Mouse (Mus musculus): Measurements from ENCODE around the gene Fzd1. TPM values are rescaled to one million over a fixed set of nuclear protein-coding genes. Genes with fewer than 3 reads are reported as not detected.

Fzd1 gene
- polyA plus RNA-seq, 1 experiment from 2014 or later: 1.9 TPM

DNA sequence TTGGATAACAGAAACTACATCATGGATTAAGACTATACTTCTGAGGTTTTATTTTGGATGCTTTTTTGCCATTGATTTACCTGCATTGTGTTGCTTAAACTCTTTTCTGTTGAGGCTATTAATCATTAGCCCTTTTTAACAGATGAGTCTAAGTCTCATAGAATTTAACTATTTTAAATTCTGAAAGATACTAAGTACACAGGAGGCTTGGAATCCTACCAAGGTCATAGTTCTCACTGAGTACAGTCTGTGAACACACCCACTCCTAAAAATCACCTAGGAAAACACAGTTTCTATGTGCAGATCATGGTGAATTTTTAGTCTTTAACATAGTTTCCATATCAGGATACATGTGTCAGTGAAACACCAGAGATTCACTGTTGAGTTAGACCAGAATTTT is 4.1 kb upstream of the Fzd1 start:
- Histone ChIP-seq H3K36me3 (ENCODE audit: inconsistent target) (no peaks in the 10 kb centered on the region), H3K79me2 (ENCODE audit: inconsistent target) (no peaks in the 10 kb centered on the region), H3K27ac (no peak overlapping the region), H3K4me3 (ENCODE audit: inconsistent target) (no peak overlapping the region)

DNA sequence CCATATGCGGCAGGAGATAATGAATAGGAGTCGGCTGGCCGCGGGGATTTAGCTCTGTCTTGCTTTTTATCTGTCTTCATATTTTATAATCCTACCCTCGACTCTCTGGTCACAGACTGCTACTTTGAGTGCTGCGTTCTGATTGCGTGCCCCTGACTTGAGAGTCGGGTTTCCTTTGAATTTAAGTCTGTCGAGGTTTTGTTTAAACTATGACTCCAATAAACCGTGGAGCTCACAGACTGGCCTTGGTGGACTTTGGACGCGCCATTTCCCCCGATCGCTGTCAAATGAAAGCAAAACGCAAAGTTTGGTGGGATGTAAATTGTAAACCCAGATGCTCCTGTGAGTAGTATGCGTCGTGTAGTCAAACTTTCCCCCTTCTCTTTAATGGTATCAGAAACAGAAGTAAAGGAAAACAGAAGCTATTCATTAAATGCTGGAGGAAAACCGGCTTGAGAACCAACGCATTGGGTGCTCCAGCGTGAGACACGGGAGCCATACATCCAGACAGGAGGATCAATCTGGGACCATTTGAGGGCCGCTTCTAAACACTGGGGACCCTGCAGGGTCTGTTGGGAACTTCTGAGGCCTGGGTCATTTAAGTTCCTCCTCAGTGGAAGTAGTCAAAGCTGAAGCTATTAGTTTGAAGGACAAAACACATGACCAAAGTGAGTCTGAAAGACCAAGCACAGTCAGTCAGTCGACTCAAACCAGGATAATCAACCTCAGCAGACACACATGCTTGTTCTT is 671 bp upstream of the Fzd1 start:
- H3K79me2 ChIP-seq (ENCODE audit: inconsistent target): no peaks in the 10 kb centered on the region
- no peak overlapping the region for H3K27ac ChIP-seq
- H3K4me3 ChIP-seq (ENCODE audit: inconsistent target): peak overlapping the region; percentile 40
- no peaks in the 10 kb centered on the region for H3K36me3 ChIP-seq (ENCODE audit: inconsistent target)
- WGBS (ENCODE audit: missing documents): 3% methylated on average over 23 of the region's 23 CpGs

DNA sequence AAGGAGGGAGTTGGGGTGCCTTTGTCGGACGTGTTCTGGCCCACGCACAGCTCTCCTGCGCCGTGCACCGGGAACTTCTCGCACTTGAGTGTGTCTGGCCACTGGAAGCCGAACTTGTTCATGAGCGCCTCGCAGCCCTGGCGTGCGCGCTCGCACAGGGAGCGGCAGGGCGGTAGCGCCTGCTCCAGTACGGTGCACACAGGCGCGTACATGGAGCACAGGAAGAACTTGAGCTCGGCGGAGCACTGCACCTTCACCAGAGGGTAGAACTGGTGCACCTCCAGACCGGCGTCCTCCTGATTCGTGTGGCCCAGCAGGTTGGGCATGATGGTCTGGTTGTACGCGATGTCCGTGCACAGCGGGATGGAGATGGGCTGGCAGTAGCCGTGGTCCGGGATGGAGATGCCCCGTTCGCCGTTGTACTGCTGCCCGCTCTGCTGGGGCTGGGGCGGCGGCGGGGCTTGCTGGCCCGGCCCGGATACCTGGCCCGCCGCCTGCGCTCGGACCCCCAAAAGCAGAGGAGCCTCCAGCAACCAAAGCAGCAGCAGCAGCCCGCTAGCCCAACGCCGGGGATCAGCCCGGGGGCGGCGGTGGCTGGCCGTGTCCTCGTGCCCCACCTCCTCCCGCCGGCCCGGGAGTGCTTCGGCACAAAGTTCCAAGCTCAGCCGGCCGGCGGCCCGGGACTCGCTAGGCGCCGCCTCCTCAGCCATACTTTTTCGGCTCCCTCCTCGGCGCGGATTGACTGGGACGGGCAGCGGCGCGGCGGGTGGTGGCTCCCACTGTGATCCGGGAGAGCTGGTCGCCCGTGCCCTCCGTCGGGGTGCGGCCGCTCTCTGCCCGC is 744 bp downstream of the Fzd1 start:
- Histone ChIP-seq H3K79me2 (ENCODE audit: inconsistent target) (no peaks in the 10 kb centered on the region), H3K4me3 (ENCODE audit: inconsistent target) (no peak overlapping the region), H3K36me3 (ENCODE audit: inconsistent target) (no peaks in the 10 kb centered on the region), H3K27ac (no peak overlapping the region)
- WGBS (ENCODE audit: missing documents): under 1% methylated on average over 80 of the region's 80 CpGs

DNA sequence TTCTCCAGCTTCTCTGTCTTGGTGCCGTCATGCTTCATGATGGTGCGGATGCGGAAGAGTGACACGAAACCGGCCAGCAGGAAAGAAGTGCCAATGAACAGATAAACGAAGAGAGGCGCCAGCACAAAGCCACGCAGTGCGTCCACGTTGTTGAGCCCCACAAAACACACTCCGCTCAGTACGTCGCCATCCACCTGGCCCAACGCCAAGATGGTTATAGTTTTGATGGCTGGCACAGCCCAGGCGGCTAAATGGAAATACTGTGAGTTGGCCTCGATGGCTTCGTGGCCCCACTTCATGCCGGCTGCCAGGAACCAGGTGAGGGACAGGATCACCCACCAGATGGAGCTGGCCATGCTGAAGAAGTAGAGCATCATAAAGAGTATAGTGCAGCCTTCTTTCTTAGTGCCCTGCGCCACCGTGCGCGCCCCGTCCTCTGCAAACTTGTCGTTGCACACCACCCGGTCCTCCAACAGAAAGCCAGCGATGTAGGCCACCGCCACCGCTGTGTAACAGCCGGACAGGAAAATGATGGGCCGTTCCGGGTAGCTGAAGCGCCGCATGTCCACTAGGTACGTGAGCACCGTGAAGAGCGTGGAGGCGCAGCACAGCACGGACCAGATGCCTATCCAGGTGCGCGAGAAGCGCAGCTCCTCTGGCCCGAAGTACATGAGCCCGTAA is 1.7 kb downstream of the Fzd1 start:
- no peaks in the 10 kb centered on the region for H3K79me2 ChIP-seq (ENCODE audit: inconsistent target)
- no peak overlapping the region for H3K27ac ChIP-seq
- no peak overlapping the region for H3K4me3 ChIP-seq (ENCODE audit: inconsistent target)
- no peaks in the 10 kb centered on the region for H3K36me3 ChIP-seq (ENCODE audit: inconsistent target)
- 18% methylated on average over 43 of the region's 43 CpGs for WGBS (ENCODE audit: missing documents)

DNA sequence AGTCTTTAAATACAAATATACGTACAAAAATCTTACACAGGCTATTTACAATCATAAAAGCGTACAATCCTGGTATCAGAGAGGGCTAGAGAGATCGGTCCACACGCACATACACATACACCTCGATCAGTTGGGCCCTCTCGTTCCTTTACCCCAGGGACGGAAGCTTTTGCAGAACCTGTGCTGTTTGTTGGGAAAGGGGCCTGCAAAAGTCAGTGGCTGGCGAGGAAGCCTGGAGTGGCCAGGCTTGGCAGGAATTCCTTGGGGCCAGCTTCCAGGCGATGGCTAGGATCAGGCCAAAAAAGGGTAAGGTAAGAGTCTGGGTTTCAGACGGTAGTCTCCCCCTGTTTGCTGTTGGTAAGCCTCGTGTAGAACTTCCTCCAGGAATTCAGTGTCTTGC is 2.5 kb downstream of the Fzd1 start:
- Histone ChIP-seq H3K4me3 (ENCODE audit: inconsistent target) (no peak overlapping the region), H3K36me3 (ENCODE audit: inconsistent target) (no peaks in the 10 kb centered on the region), H3K79me2 (ENCODE audit: inconsistent target) (no peaks in the 10 kb centered on the region), H3K27ac (no peak overlapping the region)
- WGBS (ENCODE audit: missing documents): 71% methylated on average over 11 of the region's 11 CpGs

DNA sequence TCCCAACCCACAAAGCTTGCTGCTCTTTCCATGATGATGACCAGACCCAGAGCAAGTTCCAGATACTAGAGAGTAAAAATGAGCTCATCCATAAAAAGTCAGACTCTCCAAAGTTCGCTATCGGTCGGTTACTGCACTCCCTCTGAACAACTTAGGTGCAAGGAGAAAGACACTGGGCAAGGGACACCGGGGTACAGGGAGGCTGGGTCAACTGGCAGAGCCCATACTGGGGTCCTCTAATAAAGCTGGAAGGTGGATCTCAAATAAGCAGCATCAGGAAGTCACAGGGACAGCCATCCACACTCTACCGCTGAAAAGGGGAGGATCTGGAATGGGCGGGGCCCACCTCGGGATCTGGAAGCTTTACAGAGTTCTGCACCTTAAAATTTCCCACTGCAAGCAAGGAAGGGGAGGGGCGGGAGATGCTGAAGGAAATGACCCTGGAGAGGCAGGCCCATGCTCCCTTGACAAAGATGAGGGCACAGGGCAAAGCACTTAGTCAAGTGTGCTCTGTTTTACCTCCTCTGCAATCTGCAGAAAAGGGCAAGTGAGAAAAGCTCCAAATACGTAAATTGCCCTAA is 3.0 kb downstream of the Fzd1 start:
- H3K4me3 ChIP-seq (ENCODE audit: inconsistent target): no peak overlapping the region
- H3K27ac ChIP-seq: no peak overlapping the region
- 65% methylated on average over 9 of the region's 9 CpGs for WGBS (ENCODE audit: missing documents)
- no peaks in the 10 kb centered on the region for H3K36me3 ChIP-seq (ENCODE audit: inconsistent target)
- H3K79me2 ChIP-seq (ENCODE audit: inconsistent target): no peaks in the 10 kb centered on the region

DNA sequence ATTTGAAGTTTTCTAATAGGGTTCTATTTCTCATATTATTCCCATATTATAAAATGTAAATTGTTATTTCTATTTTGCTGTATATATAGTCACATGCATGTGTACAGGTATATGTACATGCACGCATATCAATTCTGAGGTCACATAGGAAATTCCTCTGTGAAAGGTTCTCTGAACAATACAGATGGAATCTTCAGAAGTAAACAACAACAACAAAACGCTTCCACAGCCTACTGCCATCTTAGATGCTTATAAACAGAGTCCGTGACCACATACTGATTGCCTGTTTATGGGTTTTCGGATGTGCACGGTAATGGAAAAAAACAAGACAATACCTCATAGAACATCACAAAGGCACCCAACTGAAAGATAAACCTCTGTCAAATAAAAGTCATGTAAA is 4.7 kb downstream of the Fzd1 start:
- 87% methylated on average over 5 of the region's 5 CpGs for WGBS (ENCODE audit: missing documents)
- no peaks in the 10 kb centered on the region for H3K36me3 ChIP-seq (ENCODE audit: inconsistent target)
- H3K27ac ChIP-seq: no peak overlapping the region
- no peaks in the 10 kb centered on the region for H3K79me2 ChIP-seq (ENCODE audit: inconsistent target)
- H3K4me3 ChIP-seq (ENCODE audit: inconsistent target): no peak overlapping the region

DNA sequence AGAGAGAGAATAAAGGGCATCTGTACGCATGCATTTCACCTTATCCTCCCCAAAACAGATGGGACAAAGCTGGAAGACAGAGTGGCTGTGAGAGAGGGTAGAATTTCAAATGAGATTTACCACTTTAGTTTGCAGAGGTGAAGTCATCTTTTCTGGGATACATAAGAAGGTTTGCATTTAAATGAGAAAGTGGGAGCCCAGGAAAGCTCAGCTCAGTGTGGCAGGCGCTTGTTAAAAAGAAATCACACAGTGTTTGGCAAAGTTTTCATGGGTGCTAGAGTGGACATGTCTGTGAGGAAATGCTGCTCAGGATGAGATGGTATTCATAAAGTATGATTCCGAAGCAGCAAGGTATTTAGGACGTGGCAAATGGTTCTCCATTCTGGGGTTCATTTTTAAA is 15.1 kb downstream of the Fzd1 start:
- H3K4me3 ChIP-seq (ENCODE audit: inconsistent target): no peak overlapping the region
- no peaks in the 10 kb centered on the region for H3K79me2 ChIP-seq (ENCODE audit: inconsistent target)
- WGBS (ENCODE audit: missing documents): 83% methylated on average over 4 of the region's 4 CpGs
- H3K27ac ChIP-seq: no peak overlapping the region
- H3K36me3 ChIP-seq (ENCODE audit: inconsistent target): no peaks in the 10 kb centered on the region

DNA sequence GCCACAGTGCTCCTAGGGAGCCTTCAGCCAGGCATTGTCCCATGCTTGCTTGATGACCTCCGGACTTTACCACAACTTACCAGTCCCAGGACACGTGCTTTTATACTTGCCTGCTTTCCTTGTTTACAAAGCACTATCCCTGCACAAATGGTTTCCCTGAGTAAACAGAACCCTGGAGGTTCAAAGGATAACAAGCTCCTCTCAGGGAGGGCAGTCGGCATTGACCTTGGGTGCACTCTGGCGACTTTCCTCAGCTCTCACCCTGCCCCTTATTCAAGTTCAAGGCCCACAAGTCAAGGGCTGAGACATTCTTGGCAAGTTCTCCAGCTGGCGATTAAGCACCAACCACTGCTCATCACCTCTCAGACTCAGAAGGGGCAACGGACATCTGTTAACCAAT is 20.8 kb downstream of the Fzd1 start:
- Histone ChIP-seq H3K79me2 (ENCODE audit: inconsistent target) (no peaks in the 10 kb centered on the region), H3K4me3 (ENCODE audit: inconsistent target) (no peak overlapping the region), H3K27ac (no peak overlapping the region), H3K36me3 (ENCODE audit: inconsistent target) (no peaks in the 10 kb centered on the region)
- WGBS (ENCODE audit: missing documents): 66% methylated on average over 6 of the region's 6 CpGs

DNA sequence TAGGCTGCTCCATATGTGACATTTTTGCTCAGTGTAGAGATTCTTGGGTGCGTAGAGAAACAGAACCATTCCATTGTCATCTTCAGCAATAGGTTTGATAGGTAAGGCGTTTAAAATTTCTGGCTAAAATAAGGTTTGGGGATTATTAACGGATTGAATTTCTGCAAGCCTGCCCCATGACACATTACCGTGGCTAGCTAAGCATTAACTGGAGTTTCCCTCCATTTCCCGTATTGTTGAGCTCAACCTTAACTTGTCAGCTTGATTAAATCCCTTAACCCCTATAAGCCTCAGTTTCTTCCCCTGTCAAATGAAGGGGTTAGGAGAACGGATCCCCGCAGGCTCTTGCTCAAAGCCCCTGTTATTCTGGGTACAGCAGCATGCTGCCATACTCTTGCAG is 22.4 kb downstream of the Fzd1 start:
- WGBS (ENCODE audit: missing documents): 89% methylated on average over 7 of the region's 7 CpGs

DNA sequence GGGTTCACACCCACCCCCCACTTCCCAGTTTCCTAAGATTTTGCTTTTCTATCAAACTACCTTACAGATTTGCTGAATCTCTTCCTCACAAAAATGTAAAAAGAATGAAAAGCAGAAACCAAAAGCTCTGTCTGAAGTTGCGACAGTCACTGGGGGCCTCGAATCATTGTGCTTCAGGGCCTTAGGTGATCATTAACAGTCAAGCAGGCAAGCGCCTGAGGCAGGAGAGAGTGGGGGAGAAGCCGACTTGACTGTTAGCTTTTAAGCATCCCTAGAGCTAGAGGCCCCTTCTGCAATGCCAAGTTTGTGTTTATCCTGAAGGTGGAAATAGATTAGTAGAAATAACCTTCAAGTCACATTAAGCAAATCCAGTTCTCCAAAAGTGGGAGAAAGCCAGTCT is 24.6 kb downstream of the Fzd1 start:
- no peak overlapping the region for H3K4me3 ChIP-seq (ENCODE audit: inconsistent target)
- no peaks in the 10 kb centered on the region for H3K79me2 ChIP-seq (ENCODE audit: inconsistent target)
- H3K27ac ChIP-seq: no peak overlapping the region
- H3K36me3 ChIP-seq (ENCODE audit: inconsistent target): no peaks in the 10 kb centered on the region
- WGBS (ENCODE audit: missing documents): 82% methylated on average over 4 of the region's 4 CpGs

More for the DNA sequence above, 22.4 kb downstream of the Fzd1 start:
- no peak overlapping the region for H3K27ac ChIP-seq
- no peaks in the 10 kb centered on the region for H3K79me2 ChIP-seq (ENCODE audit: inconsistent target)
- H3K36me3 ChIP-seq (ENCODE audit: inconsistent target): no peaks in the 10 kb centered on the region
- H3K4me3 ChIP-seq (ENCODE audit: inconsistent target): no peak overlapping the region

DNA sequence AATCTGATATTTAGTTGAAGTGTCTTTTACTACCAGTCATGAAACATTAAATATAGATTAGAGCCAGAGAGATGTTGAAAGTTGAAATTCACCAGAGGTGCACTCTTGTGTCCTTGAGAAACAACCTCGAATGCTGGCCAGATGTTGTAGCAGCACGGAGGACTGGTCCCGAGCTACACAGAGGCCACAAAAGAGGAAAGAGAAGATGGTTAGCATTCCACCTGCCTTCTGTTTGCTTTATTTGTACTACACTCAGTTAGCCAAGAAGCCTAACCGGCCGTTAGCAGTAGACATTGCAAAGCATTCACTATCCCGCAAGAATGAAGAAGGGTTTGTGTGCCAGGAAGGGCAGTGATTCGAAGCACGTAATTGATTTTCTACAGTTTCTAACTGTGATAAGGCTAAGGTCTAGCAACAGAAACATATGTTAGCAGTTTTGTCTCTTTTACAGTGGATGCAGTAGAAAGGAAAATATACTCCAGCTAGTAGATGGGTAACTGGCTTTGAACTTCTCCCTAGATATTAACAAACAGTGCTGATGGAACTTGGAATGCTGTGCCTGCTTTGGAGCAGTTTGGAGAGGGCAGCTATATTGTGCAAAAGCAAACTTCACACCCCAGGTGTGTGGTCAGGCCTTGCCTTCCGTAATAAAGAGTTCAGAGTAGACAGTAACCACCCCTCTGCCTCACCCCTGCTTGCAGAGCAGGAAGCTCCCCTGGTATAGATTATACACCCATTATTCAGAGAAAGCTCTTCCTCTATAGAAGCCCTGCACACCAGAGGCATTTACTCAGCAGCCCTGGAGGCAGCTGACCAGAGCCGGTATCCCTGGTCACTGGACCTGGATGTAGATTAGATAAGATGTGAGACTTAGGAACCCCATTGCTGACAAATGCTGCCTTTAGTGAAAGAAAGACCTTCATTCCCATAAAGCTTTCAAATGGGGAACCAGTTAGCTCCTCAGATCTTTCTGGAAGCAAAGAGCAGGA is 25.3 kb downstream of the Fzd1 start:
- H3K27ac ChIP-seq: no peak overlapping the region
- no peaks in the 10 kb centered on the region for H3K79me2 ChIP-seq (ENCODE audit: inconsistent target)
- WGBS (ENCODE audit: missing documents): 89% methylated on average over 10 of the region's 10 CpGs

DNA sequence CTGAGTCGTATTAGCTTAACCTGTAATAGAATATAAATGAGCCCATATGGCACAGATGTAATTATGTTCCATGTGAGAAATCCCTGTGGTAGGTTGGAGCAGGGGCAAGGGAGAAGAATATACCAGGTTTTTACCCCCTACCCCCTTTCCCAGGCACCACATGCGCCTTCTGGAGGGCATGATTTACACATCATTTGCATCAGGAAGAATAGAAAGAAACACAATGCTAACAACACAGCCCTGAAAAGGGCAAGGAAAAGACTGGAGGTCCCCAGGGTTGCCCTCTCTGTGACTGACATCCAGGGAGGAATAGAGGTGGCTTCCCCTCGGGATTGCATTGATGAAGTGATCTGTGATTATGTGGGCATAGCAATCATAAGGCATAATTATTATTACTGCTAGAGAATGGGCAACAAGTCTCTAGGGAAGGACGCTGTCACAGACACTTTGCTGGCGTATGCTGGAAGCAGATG is 26.1 kb downstream of the Fzd1 start:
- Histone ChIP-seq H3K36me3 (ENCODE audit: inconsistent target) (no peaks in the 10 kb centered on the region), H3K27ac (no peak overlapping the region), H3K4me3 (ENCODE audit: inconsistent target) (no peak overlapping the region), H3K79me2 (ENCODE audit: inconsistent target) (no peaks in the 10 kb centered on the region)
- 95% methylated on average over 5 of the region's 5 CpGs for WGBS (ENCODE audit: missing documents)

More for the DNA sequence above, 25.3 kb downstream of the Fzd1 start:
- Histone ChIP-seq H3K36me3 (ENCODE audit: inconsistent target) (no peaks in the 10 kb centered on the region), H3K4me3 (ENCODE audit: inconsistent target) (no peak overlapping the region)

DNA sequence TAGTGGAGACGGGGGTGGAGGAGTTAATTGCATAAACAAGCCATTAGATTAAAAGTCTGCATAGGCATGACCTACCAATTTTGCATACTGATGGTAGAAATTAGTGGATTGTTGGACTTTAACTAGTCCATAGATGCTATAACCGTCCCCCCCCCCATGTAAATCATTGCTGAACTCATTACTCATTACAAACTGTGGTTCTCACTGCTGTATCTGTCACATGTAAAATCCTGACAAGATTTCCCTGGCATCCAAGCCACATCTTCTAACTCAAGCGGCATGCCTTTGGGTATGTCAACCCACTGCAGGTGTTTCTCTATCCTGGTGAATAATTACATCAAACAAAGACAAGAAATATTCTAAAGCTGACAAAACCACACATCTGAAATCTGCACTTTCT is 26.8 kb downstream of the Fzd1 start:
- no peak overlapping the region for H3K27ac ChIP-seq
- no peaks in the 10 kb centered on the region for H3K79me2 ChIP-seq (ENCODE audit: inconsistent target)
- H3K36me3 ChIP-seq (ENCODE audit: inconsistent target): no peaks in the 10 kb centered on the region
- H3K4me3 ChIP-seq (ENCODE audit: inconsistent target): no peak overlapping the region
- WGBS (ENCODE audit: missing documents): 86% methylated on average over 3 of the region's 3 CpGs

Data from macrophage (primary cell).